Mouse (Mus musculus) frontal cortex, postnatal 36 days (tissue): Measurements from ENCODE around the gene Vps13c.

Experiments used
- DNase-seq, 2 experiments: peaks; one replicate each; pipeline ENCODE4 v3.0.0; 2022; ENCODE audit warnings: low spot score in 2 of 2

Gene Vps13c

GRCm38 (mm10) chr9:67839981-67840859 lies at the start of gene Vps13c:
Vps13c (plus strand) TSS chr9:67840396.
- DNase-seq: peak; percentile 71 to 80

- DNase-seq: no peak
These were observed 47.8 kb upstream of the Vps13c start for GRCm38 (mm10) chr9:67792405-67792804.

GRCm38 (mm10) chr9:67793501-67793900 lies 46.7 kb upstream of the Vps13c start:
- no peak for DNase-seq

GRCm38 (mm10) chr9:67794216-67794615 lies 46.0 kb upstream of the Vps13c start:
- no peak for DNase-seq

GRCm38 (mm10) chr9:67794668-67795067 lies 45.5 kb upstream of the Vps13c start:
- DNase-seq: no peak

- DNase-seq: peak; percentile 42 to 65
These were observed 45.0 kb upstream of the Vps13c start for GRCm38 (mm10) chr9:67795205-67795675.

- no peak for DNase-seq
These were observed 40.9 kb upstream of the Vps13c start for GRCm38 (mm10) chr9:67799078-67799819.

- peak in 1 of 2 experiments; percentile 55 for DNase-seq
These were observed 38.0 kb upstream of the Vps13c start for GRCm38 (mm10) chr9:67802241-67802640.

GRCm38 (mm10) chr9:67807000-67807399 lies 33.2 kb upstream of the Vps13c start:
- DNase-seq: no peak

- DNase-seq: no peak
These were observed 29.7 kb upstream of the Vps13c start for GRCm38 (mm10) chr9:67810527-67810926.

GRCm38 (mm10) chr9:67811116-67811515 lies 29.1 kb upstream of the Vps13c start:
- no peak for DNase-seq

GRCm38 (mm10) chr9:67813171-67813570 lies 27.0 kb upstream of the Vps13c start:
- no peak for DNase-seq

- DNase-seq: no peak
These were observed 26.4 kb upstream of the Vps13c start for GRCm38 (mm10) chr9:67813665-67814337.

GRCm38 (mm10) chr9:67816172-67816928 lies 23.8 kb upstream of the Vps13c start:
- no peak for DNase-seq

- no peak for DNase-seq
These were observed 22.1 kb upstream of the Vps13c start for GRCm38 (mm10) chr9:67817898-67818667.

- DNase-seq: no peak
These were observed 21.6 kb upstream of the Vps13c start for GRCm38 (mm10) chr9:67818668-67818950.

GRCm38 (mm10) chr9:67823131-67823530 lies 17.1 kb upstream of the Vps13c start:
- no peak for DNase-seq

- no peak for DNase-seq
These were observed 14.7 kb upstream of the Vps13c start for GRCm38 (mm10) chr9:67825527-67825926.

- DNase-seq: peak in 1 of 2 experiments; percentile 66
These were observed 12.0 kb upstream of the Vps13c start for GRCm38 (mm10) chr9:67828182-67828581.

- DNase-seq: peak; percentile 50 to 56
These were observed 9.5 kb upstream of the Vps13c start for GRCm38 (mm10) chr9:67830411-67831358.
